Mouse (Mus musculus): Measurements from ENCODE around the gene Casc4. TPM values are rescaled to one million over a fixed set of nuclear protein-coding genes. Genes with fewer than 3 reads are reported as not detected.

Gene Casc4
- polyA plus RNA-seq, 1 experiment = 2.5 TPM

GRCm38 (mm10) chr2:121956224-121957018, 89.7 kb downstream of the Casc4 start:
- Histone ChIP-seq H3K4me1 (ENCODE audit: control insufficient read depth, insufficient read depth, insufficient read length, low read length) (peaks cover 6% of the 10 kb centered on the region; the same call in 1 of the 2 replicates), H3K27me3 (ENCODE audit: control insufficient read depth, insufficient read depth, low read length) (no peaks in the 10 kb centered on the region), H3K4me3 (ENCODE audit: low read depth, low read length) (peak overlapping the region; percentile 83), H3K36me3 (ENCODE audit: control insufficient read depth, insufficient read depth, low read length) (peaks cover 2% of the 10 kb centered on the region; the same call in 1 of the 2 replicates), H3K27ac (ENCODE audit: insufficient read depth, low read depth, low read length) (peak overlapping the region; percentile 83)
- TF ChIP-seq CTCF (IDR thresholded peaks at IDR 0.05; ENCODE audit: extremely low read depth, insufficient read length, insufficient replicate concordance, low read depth, low read length) (no peak), POLR2A (IDR thresholded peaks at IDR 0.05; ENCODE audit: low read depth, low read length) (peak; percentile 55)
- under 1% methylated on average over 47 of the region's 47 CpGs for WGBS

GRCm38 (mm10) chr2:121957216-121957792, 90.5 kb downstream of the Casc4 start:
- TF ChIP-seq CTCF (IDR thresholded peaks at IDR 0.05; ENCODE audit: extremely low read depth, insufficient read length, insufficient replicate concordance, low read depth, low read length) = no peak
- no peak for TF ChIP-seq POLR2A (IDR thresholded peaks at IDR 0.05; ENCODE audit: low read depth, low read length)
- Histone ChIP-seq H3K4me3 (ENCODE audit: low read depth, low read length) (no peak overlapping the region), H3K36me3 (ENCODE audit: control insufficient read depth, insufficient read depth, low read length) (peaks cover 5% of the 10 kb centered on the region; the same call in 1 of the 2 replicates), H3K27me3 (ENCODE audit: control insufficient read depth, insufficient read depth, low read length) (no peaks in the 10 kb centered on the region), H3K4me1 (ENCODE audit: control insufficient read depth, insufficient read depth, insufficient read length, low read length) (peaks cover 6% of the 10 kb centered on the region; the same call in 1 of the 2 replicates), H3K27ac (ENCODE audit: insufficient read depth, low read depth, low read length) (no peak overlapping the region)
- 2% methylated on average over 8 of the region's 8 CpGs for WGBS

Other genes with a start within 250 kb of the Casc4 start
- gene Frmd5, start 59.9 kb upstream of the Casc4 start, polyA plus RNA-seq (2012; rRNA removed) = 1.2 and 1.4 TPM in 2 replicates
- 0.72 and 1.3 TPM in 2 replicates for gene Ctdspl2, start 89.0 kb downstream of the Casc4 start, polyA plus RNA-seq (2012; rRNA removed)
- not detected in 2 replicates for gene Mageb3, start 89.1 kb downstream of the Casc4 start, polyA plus RNA-seq (2012; rRNA removed)
- 2.2 and 3.5 TPM in 2 replicates for gene Eif3j1, start 161.6 kb downstream of the Casc4 start, polyA plus RNA-seq (2012; rRNA removed)